Mouse (Mus musculus): Measurements from ENCODE around the gene Traip. TPM values are rescaled to one million over a fixed set of nuclear protein-coding genes. Genes with fewer than 3 reads are reported as not detected.

Traip gene
- 2.7 and 6.5 TPM in 2 replicates for polyA plus RNA-seq (2012; ENCODE audit: low replicate concordance)

DNA sequence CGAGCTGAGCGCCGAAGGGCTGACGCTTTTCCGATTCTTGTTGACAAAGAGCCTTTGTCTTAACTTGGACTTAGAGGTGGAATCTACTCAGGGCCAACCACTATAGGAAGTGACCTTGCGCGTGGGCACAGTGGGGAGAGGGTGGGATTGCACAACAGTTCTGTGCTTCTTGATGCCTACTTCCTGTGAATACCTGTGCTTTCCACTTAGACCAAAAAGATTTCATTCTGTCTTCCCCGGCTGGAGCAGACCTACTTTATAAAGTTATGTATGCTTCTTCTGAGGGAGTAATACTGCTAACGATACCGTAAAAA is at the start of gene Traip:
TSS of gene Traip (plus strand) at position 215 of the 314 bp plus-strand sequence.

DNA sequence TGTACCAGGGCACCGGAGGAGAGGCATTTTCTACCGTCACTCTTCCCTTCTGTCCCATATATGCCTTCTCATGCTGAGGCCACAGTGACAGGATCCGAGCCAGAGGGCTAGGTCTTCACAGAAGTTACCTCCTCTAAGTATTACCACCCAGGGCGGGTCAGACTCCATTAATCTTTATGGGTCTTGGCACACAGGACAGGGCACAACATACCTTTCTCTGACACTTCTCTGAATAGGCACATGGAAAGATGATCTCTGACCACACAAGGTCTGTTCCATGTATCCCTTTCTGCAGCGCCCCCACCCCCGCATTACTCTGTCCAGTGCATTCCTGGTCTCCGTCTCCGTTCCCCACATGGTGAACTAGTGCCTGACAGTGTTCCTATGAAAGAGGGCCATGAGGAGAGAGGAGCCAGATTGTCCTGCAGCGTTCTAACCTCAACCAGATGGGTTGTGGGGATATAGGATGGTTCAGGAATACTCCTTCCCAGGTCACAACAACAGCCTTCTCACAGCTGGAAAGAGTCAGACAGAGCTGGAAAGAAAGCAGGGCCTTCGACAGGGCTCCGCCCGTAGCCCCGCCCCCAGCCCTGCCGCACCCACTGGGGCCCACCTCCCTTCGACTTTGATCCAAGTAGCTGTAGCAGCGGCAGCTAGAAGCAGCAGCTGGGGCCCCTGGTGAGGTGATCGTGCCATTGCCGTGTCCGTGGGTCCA is 43.5 kb upstream of the Traip start, which contains the start of gene Mst1r:
TSS of gene Mst1r (plus strand) at position 622 of the 715 bp plus-strand sequence.

DNA sequence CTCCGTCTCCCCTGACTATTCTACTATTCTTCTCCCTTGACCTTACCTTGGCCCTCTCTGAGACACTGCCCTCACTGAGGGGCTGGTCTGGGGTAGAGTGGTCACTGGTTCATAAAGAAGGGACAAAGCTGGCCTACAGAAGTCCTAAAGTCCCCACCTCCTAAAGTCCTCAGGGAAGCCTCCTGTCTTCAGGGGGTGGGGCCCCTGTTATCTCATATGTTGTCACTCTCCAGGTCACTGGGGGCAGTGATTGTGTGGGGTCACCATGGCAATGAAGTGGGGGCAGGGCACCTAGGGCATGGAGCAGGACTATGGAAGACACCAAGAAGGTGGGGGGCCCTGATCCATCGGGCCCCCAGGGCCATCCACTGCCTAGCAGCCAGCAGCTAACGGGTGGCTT is 21.8 kb upstream of the Traip start, which contains the start of gene Actl11:
TSS of gene Actl11 (plus strand) at position 301 of the 400 bp plus-strand sequence.

DNA sequence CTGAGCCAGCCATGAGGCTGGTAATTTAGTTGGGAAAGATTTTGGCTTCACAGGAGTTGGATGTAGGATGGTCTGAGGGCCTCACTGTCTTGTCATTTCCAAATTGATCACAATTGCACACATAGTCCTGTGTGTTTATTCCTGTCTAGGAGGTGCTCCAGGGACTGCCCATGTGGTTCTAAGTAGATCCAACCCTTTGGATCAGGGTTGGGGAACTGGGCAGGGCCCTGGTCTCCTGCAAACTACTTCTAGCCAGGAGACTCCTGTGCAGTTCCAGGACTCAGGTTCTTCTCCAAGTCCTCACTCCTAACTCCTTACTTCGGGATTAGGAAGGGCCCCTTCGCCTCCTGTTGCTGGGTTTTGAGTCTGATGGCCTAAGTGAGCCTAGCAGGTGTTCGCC is 14.6 kb upstream of the Traip start, which contains the start of gene Camkv:
TSS of gene Camkv (plus strand) at position 301 of the 400 bp plus-strand sequence.

DNA sequence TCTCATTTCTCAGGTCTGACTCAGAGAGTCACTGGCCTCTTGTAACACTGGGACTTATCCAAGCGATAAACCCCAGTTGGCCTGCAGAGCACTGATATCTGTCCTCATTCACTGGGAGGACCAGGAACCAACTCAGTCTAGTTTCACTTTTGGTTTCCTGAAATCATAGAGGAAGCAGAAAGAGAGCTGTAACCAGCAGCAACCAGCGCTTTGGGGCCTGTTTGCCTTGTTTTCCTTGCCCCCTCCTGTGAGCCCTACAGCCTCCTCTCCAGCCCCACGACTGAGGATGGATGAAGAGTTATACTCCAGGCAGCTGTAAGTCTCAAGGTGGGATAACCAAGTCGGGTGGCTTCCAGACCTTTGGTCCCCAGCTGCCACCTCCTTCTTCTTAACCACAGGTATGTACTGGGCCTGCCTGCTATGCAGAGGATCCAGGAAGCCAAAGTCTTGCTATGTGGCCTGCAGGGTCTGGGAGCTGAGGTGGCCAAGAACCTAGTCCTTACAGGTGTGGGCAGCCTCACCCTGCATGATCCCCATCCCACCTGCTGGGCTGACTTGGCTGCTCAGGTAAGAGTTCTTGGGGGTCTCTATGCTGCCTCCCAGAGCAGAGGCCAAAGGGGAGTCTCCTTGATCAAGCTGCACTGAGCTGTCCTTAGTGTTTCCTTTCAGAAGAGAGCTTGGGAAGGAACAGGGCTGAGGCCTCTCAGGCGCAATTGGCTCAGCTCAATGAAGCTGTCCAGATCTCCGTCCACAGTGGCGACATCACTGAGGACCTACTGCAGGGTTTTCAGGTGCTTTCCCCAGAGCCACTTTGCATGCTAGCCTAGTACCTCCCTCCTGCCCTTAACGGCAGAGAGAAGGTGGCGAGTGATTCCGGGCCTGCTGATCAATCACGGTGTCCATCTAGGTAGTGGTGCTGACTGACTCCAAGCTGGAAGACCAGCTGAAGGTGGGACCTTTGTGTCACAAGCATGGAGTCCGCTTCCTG is 25.8 kb downstream of the Traip start, which contains the start of gene Uba7:
TSS of gene Uba7 (plus strand) at position 107 of the 988 bp plus-strand sequence.

DNA sequence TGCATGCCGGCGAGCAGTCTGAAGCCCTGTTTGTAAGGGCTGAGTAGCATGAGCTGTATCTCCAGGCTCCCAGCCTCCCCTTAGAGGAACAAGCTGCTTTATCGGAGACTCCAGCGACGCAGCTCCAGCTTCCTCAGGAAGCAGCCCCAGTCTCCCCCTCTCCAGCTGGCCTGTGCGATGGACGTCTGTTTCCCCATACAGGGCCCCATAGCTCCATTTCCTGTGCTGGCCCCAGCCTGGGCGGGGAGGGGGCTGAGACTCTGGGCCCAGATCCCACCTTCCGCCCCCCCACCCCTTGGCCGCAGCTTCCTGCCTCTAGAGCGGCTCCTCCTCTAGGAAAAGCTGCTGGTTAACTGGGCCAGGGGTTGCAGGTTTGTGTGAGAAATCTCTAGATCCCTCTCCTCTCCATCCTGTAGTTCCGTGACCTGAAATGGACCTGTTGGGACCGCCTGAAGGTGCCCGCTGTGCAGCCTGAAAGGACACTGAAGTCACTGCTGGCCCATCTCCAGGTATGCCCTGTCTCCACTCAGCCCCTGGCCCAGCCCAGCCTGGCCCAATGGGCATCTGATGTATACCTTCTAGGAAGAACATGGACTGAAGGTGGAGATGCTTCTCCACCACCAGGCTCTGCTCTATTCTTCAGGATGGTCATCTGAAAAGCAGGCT is 32.9 kb downstream of the Traip start, which contains the start of gene Gm20661:
TSS of gene Gm20661 (plus strand) at position 378 of the 666 bp plus-strand sequence.

DNA sequence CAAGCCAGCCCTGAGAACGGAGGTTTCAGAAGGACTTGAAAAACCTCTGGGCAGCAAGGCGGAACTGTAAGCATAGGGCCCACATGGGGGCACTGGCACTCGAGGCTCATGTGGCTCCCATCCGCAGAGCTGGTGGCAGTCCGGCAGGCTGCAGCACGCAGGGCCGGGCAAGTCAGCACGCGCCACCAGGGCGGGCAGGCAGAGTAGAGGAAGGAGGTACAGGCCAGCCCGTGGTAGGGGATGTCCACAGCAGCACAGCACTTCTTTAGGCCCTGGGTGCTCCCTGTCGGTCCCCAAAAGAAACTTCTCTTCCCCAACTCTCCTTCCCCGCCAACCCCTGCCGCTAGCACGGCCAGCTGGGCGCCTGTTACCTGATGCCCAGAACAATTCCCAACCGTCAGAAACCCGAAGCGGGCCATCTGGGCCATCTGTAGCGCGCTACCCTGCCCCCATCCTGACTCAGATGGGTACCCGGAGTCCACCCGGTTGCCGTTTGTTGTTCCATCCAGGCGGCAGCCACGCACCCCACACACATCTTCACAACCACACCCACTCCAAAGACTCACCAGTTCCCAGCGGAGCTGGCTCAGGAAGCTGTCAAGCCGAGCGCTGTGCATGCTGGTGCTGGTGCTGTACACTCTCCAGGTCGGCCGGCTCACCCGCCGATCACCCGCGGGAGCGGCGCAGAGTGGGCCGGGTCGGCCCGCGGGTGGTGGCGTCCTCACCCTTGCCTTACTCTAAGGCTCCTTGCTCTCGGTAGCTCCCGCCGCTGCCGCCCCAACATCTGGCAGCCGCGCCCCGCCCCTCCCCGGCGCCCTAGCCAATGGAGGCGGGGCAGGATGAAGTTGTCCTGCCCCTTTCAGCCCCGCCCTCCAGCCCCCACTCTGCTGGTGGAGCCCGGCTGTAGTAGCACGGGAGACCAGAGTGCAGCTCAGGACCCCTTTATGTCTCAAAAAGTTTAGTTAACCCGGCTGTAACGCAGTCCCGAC is 35.5 kb downstream of the Traip start, which contains the start of gene Inka1:
TSS of gene Inka1 (minus strand) at position 749 of the 989 bp plus-strand sequence.

DNA sequence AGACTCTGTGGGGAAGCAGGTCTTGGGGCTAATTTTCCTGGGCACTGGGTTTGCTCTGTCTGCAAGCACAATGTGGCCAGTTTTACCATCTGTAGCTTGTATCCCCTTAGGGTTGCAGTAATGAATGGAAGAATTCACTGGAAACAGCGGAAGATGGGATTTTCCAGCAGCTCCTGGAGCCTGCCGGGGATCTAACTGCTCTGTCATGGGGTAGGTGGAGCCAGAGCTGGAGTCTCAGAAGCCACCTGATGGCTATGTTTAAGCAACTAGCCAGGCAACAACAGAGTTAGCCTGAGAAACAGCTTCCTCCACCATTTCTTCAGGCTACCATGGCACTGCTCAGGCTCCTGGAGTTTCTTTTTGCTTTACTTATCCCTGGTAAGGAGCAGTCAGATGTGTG is 42.3 kb downstream of the Traip start, which contains the start of gene Cdhr4:
TSS of gene Cdhr4 (plus strand) at position 301 of the 400 bp plus-strand sequence.

DNA sequence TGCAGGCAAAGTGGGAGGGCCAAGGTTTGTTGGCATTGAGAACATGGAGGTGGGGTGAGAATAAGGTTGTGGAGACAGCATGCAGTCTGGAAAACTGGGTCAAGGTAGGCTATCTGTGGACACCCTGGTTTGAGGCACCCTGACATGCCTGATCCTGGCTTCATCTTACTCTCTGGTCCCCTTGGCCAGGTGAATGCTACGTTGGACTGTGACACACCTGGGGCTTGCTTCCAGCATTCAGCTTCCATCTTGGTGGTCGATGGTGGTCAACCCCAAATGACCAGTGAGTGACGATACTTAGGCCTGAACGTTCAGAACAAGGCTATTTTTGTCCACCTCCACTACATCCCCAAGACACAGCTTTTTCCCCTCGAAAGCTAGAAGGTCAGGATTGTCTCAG is 46.1 kb downstream of the Traip start, which contains the start of gene Gm20662:
TSS of gene Gm20662 (plus strand) at position 301 of the 400 bp plus-strand sequence.

DNA sequence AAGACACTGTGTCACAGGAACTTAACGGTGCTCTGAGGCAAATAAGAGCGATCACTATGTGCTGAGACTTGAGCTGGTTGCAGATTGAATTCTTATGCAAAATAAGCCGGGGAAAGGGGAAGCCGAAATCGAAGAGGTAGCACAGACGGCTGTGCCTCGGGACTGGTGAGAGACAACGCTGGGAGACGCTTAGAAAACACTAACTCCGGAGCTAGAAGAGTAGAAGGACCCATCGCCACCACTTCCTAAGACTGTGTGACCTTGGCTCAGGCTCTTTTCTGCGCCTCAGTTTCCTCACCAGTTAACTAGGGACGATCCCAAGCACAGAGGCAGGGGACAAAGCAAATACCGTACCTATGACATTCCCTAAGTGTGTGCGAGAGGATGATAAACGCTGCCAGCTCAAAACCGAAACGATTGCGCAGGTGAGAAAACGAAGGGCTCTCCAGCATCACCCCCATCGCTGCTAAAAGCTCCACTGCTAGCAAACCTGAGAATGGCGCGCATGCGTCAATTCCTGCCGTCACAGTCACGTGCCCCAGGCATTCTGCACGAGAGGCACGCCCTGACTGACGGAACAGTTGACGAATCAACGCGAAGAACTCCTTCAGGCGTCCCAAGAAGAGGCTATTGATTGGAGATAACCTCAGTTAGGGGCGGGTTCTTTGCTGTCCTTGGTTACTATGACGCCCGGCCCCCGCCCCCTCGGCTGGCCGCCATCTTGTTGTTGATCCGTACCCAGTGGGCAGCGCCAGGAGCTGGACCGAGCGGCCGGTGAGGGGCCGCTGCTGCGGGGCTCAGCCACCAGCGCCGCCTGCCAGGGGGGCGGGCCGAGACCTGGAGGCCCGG is 52.2 kb downstream of the Traip start, which contains the start of gene Ip6k1:
TSS of gene Ip6k1 (plus strand) at position 580 of the 849 bp plus-strand sequence.

Other genes with a start within 250 kb of the Traip start
- gene Sema3f, start 239.7 kb upstream of the Traip start, polyA plus RNA-seq (2012; ENCODE audit: low replicate concordance), result 7.2 and 12.4 TPM in 2 replicates
- 23.3 and 38.8 TPM in 2 replicates for gene Rbm5, start 179.1 kb upstream of the Traip start, polyA plus RNA-seq (2012; ENCODE audit: low replicate concordance)
- gene Rbm6, start 76.9 kb upstream of the Traip start, polyA plus RNA-seq (2012; ENCODE audit: low replicate concordance), result 10.8 and 14.4 TPM in 2 replicates
- gene Mon1a, start 62.0 kb upstream of the Traip start, polyA plus RNA-seq (2012; ENCODE audit: low replicate concordance), result 14.0 and 30.7 TPM in 2 replicates
- gene Mst1r, start 43.3 kb upstream of the Traip start, polyA plus RNA-seq (2012; ENCODE audit: low replicate concordance), result 11.4 and 21.0 TPM in 2 replicates
- gene Actl11, start 21.7 kb upstream of the Traip start, polyA plus RNA-seq (2012; ENCODE audit: low replicate concordance), result not detected in 2 replicates
- gene Camkv, start 14.5 kb upstream of the Traip start, polyA plus RNA-seq (2012; ENCODE audit: low replicate concordance), result not detected in 2 replicates
- 76.8 and 118 TPM in 2 replicates for gene Uba7, start 25.4 kb downstream of the Traip start, polyA plus RNA-seq (2012; ENCODE audit: low replicate concordance)
- gene Gm20661, start 32.9 kb downstream of the Traip start, polyA plus RNA-seq (2012; ENCODE audit: low replicate concordance), result 0.18 and 0.74 TPM in 2 replicates
- gene Inka1, start 35.7 kb downstream of the Traip start, polyA plus RNA-seq (2012; ENCODE audit: low replicate concordance), result 50.5 and 70.3 TPM in 2 replicates
- gene Cdhr4, start 42.4 kb downstream of the Traip start, polyA plus RNA-seq (2012; ENCODE audit: low replicate concordance), result 2.4 and 4.9 TPM in 2 replicates
- gene Gm20662, start 46.2 kb downstream of the Traip start, polyA plus RNA-seq (2012; ENCODE audit: low replicate concordance), result 0.19 and 0.35 TPM in 2 replicates
- 72.3 and 72.6 TPM in 2 replicates for gene Ip6k1, start 52.4 kb downstream of the Traip start, polyA plus RNA-seq (2012; ENCODE audit: low replicate concordance)
- gene Gmppb, start 99.1 kb downstream of the Traip start, polyA plus RNA-seq (2012; ENCODE audit: low replicate concordance), result 2.6 and 31.6 TPM in 2 replicates
- 0.14 and 1.2 TPM in 2 replicates for gene Amigo3, start 103.0 kb downstream of the Traip start, polyA plus RNA-seq (2012; ENCODE audit: low replicate concordance)
- gene Mst1, start 130.3 kb downstream of the Traip start, polyA plus RNA-seq (2012; ENCODE audit: low replicate concordance), result 8.1 and 8.2 TPM in 2 replicates
- 173 and 722 TPM in 2 replicates for gene Rnf123, start 133.2 kb downstream of the Traip start, polyA plus RNA-seq (2012; ENCODE audit: low replicate concordance)
- 69.6 and 170 TPM in 2 replicates for gene Apeh, start 144.5 kb downstream of the Traip start, polyA plus RNA-seq (2012; ENCODE audit: low replicate concordance)
- gene Bsn, start 240.2 kb downstream of the Traip start, polyA plus RNA-seq (2012; ENCODE audit: low replicate concordance), result 1.0 and 3.3 TPM in 2 replicates

Data from leukemia stem cell, adult 10-12 weeks (primary cell).